Mouse (Mus musculus): Measurements from ENCODE around the gene Pde12.
"Not testable (repeated sequence)": the region's sequence is repeated elsewhere in the genome, so short reads cannot be mapped to it uniquely, and the experiment has no call there.

Pde12 gene

DNA sequence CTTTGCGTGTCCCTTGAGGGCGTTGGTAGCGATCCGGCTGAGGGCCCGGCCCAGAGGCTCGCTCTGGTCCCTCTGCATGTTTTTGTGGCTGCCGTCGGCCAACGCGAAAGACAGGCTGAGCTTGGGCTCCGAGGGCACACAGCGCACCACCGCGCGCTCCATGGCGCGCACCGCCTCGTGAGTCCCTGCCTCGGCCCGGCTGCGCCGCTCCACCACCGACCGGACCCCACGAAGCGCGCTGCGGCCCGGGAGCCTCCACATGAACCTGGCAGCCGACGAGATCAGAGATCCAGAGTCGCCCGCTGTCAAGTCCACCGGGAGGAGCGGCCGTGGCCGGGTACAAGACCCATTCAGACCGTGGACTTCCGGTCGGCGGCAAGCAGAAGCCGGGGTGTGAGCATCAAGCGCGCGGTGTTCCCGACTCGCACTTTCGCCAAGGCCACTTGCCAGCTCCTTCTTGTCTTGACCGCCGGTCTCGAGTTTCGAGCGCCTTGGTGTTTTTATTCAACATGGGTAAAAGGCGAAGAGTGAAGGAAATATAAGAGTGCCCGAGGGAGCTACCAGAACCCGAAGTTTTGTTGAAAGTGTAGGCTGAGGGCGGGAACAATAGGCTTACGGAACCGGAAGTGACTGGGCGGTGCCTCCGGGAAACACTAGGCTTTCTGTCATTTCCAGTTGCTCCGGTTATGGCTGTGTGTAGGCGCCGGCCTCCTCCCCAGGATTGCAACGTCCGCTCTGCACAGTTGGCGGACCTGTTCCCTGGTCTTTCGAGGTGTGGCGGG is at the start of gene Pde12:
Pde12 (minus strand) TSS at position 592 of the 782 bp plus-strand sequence.
- peak; percentile 94 for DNase-seq

DNA sequence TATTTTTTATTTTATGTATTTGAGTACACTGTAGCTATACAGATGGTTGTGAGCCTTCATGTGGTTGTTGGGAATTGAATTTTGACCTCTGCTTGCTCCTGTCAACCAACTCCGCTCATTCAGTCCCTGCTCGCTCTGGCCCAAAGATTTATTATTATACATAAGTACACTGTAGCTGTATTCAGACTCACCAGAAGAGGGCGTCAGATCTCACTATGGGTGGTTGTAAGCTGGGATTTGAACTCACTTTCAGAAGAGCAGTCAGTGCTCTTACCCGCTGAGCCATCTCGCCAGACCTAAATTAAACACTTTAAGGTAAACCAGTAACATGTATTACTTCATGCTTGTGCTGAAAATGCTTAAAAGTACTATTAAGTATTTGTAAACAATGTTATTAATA is 35.6 kb upstream of the Pde12 start:
- DNase-seq = not testable (repeated sequence)

DNA sequence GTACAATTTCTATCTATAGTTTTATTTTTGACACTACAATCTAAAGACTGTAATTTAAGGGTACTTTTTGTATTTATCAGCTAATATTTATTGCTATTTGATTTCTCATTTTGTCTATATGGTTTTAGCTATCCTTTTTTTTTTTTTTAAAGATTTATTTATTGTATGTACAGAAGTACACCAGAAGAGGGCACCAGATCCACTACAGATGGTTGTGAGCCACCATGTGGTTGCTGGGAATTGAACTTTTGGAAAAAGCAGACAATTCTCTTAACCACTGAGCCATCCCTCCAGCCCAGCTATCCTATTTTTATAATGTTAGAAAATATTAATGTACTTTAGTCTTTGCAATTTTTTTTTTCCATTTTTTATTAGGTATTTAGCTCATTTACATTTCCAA is 28.2 kb upstream of the Pde12 start:
- no peak for DNase-seq

DNA sequence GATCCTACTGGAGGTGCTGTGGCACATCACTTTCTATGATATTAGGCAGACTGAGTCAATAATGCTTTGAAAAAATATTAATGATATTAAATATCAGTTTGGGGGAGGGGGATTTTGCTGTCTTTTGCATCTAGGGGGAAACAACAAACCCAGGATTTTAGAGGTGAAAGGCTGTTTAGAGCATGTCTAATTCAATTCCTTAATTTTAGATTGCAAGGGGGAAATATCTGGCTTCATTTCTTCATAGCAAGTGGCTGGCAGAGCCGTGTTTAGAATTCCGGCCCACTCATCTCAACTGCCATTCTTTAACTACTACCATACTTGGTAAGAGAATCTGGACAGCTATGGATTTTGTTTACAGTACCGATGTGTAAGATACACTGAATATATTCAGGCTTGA is 23.3 kb upstream of the Pde12 start, which contains the start of gene Dnah12:
Dnah12 (plus strand) TSS at position 301 of the 400 bp plus-strand sequence.
- DNase-seq = no peak

DNA sequence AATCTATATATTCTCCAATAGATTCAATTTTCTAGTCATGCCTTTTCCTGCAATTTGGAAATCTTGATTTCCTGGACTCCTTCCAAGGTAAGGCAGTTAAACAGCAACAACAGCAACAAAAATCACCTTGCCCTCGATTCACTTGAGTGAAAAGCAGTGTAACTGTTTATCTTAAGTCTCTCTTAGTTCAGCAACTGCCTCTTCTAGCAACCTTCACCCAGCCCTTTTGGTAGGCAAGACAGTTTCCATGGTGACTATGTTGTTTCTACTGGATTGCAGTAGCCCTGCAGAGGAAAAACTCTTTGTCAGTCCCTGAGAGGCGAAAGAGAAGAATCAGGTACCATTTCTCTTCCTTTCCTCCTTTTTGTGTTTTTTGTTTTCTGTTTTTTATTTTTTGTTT is 21.7 kb upstream of the Pde12 start:
- DNase-seq = peak; percentile 55

DNA sequence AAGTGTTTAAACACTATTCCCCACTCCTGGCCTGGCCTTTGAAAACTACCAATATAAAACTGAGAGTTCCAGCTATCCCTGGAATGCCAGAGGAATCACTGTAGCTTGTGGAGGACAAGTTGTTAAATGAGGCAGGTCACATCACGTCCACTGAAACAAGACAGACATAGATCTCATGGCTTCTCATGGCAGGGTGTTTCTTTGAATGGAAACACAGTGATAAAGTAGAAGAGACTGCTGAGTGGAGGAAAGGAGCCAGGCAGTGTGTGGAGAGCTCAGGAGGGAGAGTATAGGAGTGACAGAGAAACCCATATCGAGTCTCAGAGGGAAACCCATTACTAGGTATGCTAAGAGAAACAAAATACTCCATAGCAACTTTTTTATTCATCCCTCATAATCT is 21.0 kb upstream of the Pde12 start:
- no peak for DNase-seq

DNA sequence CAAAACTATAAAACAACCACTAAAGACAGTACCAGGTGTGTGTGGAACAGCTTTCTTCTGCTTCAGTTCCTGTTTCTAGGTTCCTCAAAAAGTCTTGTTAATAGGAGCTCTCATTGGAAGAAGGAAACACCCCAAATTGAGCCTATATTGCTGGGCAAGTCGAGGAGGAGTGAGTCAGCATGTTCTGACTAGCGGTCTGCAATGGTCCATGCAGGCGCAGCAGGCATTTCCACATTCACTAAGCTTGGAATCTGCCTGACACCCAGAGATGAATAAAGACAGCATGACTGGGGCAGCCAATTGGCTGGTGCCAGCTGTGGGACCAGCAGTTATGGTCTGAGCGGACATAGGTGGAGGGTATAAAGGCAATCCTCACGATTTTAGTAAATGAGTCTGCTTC is 6.1 kb upstream of the Pde12 start:
- DNase-seq = peak; percentile 14

DNA sequence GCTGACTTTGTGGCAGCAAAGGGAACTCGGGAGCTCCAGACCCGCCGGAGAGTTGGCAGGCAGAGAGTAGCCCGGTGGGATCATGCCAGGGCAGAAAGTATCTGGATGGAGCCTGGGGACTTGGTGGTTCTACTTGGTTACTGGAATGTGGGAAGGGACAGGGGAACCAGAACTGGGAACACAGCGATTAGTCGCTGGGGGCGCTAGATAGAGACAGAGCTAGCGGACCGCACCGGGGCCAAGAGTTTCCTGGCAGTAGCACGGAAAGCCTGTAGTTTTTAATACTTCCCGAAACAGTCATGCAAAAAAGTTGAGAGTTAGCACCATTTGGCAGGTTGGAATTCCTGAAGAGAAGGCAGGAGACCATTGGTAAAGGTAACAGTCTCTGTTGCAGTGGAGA is 5.7 kb upstream of the Pde12 start:
- DNase-seq = peak; percentile 68

DNA sequence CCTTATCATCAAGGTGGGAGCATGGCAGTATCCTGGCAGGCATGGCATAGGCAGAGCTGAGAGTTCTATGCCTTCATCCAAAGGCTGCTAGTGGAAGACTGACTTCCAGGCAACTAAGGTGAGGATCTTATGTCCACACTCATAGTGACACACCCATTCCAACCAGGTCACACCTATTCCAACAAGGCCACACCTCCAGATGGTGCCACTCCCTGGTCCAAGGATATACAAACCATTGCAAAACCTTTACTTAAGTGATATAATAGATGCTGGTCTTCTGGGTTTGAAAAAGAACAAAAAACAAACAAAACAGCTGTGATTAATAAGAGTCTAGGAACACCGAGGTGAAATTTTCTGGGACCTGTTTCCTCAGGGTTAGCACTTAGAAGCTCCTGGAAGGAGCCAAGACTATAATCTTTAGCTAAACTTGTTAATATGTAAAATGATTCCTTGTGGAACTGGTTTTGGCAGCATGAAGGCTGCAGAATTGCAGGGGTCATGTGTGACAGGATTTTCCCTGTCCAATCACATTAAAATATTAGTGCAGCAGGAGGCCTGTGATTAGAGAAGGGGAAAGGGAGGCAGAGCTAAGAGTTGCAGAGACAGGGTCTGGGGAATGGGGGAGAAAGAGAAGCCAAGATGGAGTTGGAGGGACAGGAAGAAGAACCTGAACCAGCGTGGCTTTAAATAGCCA is 4.9 kb upstream of the Pde12 start:
- DNase-seq = peak; percentile 66

DNA sequence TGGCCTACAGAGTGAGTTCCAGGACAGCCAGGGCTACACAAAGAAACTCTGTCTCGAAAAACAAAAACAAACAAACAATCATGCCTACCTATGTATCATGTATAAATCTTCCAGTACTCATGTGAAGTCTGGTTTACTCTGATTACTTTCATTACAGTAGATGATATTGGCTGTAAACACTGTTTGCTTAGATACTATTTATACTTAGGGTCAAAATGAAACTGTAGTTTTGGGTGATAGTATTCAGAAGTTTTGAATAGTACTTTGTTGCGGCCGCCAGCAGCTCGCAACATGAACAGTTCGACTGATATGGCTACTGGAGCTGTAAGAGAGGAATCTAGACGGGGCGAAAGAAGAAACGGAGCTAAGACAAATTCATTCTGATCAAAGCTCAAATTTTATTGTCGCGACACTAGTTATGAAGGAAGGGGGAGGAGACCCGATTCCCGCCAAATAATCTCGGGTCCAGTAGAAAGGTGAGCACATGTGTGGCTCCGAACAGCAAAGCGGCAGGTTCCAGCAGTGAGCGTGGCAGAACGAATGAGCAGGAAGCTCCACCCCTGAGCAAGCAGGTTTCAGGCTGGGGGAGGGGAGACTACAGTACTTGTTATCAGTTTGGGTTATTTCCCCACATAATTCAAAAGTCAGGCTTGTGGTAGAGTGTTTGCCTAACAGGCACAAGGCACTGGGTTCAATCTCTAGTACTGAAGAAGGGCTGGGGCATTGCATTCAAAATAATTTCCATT is 2.4 kb upstream of the Pde12 start:
- not testable (repeated sequence) for DNase-seq

DNA sequence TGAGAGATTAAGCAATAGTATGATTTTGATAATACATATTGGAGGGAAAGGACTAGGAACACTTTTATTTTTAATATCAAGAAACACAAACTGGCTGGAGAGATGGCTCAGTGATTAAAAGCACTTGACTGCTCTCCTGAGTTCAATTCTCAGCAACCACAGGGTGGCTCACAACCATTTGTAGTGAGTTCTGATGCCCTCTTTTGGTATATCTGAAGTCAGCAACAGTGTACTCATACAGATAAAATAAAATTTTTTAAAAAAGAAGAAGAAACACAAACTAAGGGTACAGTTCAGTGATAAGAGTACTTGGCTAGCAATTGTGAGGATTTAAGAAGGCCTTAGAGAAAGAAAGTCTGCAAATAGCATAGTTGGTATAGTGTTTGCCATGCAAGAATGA is 1.3 kb upstream of the Pde12 start:
- DNase-seq = no peak

DNA sequence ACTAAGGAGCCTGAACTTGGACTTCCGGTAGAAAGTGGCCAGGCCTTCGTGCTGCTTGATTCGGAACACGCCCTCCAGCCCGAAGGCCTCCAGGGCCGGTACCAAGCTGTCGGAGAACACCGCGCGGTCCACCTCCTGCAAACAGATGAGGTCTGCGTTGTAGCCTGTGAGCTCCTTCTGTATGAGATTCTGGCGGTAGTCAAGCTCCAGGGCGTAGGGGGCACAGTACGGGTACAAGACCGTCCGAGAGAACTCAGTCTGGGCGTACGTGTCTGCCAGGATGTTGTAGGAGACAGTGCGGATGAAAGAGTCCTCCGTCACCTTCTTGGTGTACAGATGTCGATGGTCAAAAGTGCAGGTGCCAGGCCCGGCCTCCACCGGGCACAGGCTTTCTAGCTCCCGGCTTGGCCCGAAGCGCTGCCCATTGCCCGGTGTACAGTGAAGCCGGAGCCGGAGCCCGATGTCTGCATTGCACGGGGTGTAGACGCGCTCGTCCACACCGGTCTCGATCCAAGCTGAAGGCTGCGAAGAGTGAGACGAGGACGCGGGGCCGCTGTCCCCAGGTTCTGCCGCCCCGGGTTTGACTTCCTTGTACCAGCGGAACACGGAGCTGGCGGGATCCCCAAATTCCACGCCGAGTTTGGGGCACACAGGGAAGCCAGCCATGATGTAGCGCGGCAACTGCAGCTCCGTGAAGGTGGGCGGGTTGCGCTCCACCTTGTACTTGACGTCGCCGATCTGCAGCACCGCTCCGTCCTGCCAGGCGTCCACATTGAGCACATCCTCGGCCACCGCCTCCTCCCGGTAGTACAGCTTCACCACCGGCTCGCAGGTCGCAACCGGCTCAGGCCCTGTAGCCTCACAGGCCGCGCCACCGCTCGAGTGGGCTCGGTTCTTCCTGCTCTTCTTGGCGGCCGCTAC is 1.1 kb downstream of the Pde12 start:
- DNase-seq = peak; percentile 24

DNA sequence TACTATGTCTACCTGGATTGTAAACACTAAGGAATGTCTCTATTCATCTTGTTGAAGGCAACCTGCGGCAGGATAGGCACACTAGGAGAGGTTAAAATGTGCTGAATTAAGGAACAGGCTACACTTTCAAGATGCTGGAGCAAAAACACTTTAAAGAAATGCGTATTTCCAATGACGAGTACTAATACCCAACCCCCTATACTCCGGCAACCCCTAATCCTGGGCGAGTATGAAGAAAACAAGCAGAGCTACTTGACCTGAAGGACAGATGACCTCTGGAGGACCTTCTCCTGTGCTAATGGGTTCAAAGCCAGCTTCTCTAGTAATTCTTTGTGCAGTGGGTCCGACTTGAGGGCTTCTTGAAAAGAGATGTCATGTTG is 1.7 kb downstream of the Pde12 start:
- DNase-seq = no peak

DNA sequence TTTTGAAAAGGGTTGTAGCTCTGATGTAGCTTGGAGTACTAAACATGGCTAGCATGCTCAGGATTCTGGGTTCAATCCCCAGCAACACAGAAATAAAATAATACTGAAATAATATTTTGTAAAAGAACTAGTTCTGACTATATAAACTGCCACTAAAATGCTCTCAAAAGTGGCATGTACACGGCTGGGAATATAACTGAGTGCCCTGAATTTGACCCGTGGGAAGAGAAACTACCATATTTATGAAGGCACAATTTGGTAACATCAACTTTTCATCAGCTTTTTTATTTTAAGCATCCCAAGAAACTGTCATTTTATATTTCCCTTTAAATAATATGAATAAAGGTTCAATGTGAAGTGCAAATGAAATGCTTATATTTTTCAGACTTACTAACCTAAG is 5.8 kb downstream of the Pde12 start:
- DNase-seq = no peak

DNA sequence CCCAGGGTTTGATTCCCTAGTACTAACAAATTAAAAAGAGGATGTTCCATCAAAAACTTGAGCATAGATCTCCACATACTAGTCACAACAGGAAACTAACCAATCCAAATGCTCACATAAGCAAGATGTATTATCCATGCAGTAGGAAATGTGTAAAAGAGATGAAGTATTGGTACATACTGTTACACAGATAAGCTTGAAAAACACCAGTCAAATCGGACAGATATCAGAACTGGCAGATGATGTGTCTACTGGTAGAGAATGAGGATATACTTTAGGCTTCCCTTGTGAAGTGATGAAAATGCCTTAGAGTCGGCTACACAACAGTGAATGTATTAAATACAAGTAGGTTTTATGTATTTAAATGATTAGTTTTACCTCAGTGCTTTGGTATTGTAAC is 7.2 kb downstream of the Pde12 start:
- no peak for DNase-seq

DNA sequence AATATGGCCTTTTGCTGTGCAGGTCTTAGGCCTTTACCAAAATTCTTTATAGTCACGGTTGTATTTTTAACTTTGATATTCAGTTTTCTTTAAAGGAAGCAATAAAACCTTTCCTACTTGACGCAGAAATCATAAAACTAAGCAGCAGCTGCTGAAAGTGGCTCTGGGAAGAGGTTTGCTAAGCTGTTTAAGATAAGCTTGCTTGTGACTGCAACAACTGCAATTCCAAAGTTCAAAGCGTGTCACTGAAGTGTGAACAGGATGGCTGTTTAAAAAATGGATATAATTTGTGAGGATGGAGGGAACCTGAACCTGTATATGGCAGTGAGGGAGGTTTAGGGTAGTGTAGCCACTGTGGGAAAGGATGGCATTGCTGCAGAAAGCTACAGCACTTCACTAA is 7.7 kb downstream of the Pde12 start:
- DNase-seq = no peak

DNA sequence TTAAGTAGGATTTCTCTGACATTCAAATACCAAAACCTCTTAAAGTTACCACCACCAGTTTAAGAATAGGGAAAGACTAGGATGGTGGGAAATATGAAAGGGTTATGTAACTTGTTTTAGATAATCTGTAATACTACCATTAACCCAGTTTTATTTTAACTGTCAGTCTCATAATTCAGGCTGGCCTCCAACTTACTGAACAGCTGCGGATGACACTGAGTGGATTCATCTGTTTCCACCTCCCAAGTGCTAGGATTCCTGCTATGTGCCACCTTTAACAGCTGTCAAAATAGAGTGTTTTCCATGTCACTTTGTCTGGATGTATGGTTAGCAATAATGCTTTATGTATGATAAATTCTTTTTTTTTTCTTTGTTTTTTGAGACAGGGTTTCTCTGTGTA is 9.4 kb downstream of the Pde12 start:
- no peak for DNase-seq

DNA sequence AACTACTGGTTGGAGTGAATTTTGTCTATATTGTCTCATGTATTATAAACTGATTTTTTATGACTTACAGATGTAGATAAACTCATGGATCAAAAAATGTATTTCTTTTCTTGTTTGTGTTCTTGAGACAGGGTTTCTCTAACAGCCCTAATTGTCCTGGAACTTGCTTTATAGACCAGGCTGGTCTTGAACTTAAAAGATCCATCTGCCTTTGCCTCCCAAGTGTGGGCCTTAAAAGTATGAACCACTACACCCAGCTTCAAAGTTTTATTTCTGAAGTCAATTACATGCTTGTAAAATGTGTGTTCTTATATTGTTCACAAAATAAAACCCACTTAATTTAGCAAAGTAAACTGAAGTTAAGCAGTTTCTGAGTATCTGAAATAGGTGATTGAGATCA is 11.5 kb downstream of the Pde12 start:
- no peak for DNase-seq

DNA sequence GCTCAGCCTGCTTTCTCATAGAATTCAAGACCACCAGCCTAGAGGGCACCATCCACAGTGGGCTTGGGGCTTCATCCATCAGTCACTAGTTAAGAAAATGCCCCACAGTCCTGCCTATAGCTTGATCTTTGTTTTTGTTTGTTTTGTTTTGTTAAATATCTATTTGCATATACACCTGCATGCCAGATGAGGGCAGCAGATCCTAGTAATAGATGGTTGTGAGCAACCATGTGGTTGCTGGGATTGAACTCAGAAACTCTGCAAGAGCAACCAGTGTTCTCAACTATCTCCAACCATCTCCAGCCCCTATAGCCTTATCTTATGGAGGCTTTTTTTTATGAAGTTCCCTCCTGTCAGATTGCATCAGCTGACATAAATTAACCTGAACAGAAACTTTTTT is 17.8 kb downstream of the Pde12 start:
- DNase-seq = no peak

DNA sequence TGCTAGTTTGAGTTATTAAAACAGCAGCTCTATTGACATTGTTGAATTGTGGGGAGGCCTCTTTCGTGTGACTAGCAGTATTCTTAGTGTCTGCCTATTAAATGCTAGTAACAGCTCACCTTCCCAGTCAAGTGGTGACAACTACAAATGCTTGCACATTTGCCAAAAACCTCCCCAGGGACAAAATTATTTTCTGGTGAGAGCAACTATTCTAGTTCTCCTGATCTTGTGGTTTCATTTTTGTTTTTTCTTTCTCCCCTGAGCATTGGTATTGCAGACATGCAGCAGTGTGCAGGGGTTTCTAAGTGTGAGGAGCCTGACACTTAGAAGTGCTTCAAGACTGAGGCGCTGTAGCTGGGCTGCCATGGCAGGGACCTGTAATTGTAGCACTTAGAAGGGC is 21.9 kb downstream of the Pde12 start:
- no peak for DNase-seq

DNA sequence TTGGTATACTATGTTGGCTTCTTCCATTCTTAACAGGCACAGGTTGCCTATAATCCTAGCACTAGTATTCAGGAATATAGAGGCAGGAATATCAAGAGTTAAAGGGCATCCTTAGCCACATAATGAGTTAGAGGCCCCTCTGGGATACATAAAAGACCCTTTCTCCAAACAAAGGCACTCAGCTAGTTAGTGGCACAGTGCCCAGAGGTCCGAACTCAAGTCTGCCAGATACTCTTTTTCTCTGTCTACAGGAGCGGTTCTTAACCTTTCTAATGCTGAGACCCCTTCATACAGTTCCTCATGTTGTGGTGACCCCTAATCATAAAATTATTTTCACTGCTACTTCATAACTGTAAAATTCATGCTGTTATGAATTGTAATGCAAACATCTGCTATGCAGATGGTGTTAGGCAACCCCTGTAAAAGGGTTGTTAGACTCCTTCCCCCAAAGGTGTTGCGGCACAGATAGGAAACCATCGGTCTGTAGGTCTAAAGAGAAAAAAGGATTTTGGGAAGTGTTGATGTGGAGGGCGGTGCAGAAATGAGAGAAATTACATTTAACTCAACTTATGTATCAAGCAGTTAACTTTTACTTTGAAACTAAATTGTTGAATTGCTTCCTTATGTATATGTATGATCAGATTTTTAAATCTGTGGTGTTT is 23.6 kb downstream of the Pde12 start:
- DNase-seq = no peak

DNA sequence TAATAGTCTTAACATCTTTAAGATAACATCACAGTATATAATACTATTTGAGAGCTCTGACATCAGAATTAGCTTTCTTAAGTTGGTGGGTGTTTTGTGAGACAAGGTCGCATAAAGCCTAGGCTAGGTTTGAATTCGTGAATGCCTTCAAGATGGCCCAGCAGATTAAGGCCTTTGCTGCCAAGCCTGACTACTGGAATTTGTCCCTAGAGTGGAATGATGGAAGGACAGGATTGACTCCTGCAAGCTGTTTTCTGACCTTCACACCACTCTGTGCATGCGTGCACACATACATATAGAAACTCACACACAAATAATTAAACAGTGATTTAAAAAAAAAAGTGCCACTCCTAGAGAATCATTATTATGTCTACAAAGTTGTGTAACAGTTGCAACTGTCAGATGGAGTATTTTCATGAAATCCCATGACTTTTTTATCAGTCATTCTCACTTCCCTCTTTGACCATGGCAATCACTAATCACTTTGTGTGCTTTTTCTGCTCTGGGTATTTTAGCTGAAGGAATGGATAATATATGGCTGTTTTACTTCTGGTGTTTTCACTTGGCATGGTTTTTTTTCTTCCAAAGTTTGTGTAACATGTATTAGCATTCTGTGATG is 26.6 kb downstream of the Pde12 start:
- no peak for DNase-seq
